Mouse (Mus musculus) brain, embryonic 14.5 days (tissue): ENCODE measurements around the gene Cxadr.

Experiments
- CTCF ChIP-seq: fragments of 200-500 bp; IDR thresholded peaks from 2 replicates; pipeline ENCODE4 v1.5.1; 2012; ENCODE audit warnings: inconsistent platforms, mild to moderate bottlenecking, moderate library complexity, borderline replicate concordance; ENCODE audit not compliant: insufficient read depth, insufficient read length; ENCODE audit errors: extremely low read depth
- POLR2A ChIP-seq: fragments of 200-500 bp; IDR thresholded peaks from 2 replicates; pipeline ENCODE4 v1.6.1; 2012; ENCODE audit warnings: mild to moderate bottlenecking, inconsistent platforms, borderline replicate concordance; ENCODE audit not compliant: poor library complexity, insufficient read depth, insufficient read length, severe bottlenecking; ENCODE audit errors: extremely low read depth

DNA sequence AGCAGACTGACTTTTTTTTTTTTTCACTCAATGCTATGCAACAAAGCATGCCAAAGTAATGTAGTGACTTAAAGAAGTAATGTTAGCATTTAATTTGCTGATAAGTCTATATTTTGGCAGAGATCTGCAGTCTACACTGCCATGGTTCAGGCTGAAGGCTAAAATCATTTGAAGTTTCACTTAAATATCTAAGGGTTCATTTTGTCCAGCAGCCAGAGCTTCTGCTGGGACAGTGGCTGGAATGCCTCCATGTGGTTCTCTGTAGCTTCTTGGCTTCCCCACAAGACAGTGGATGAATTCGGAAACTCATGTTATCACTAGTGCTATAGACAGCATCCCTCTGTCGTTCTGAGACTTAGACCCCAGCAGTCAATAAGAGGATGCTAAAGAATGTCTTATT, 105.4 kb downstream of the Cxadr start:
- TF ChIP-seq POLR2A (no peak), CTCF (no peak)
